Mouse (Mus musculus): ENCODE results near the gene Usp12. TPM values are rescaled to one million over a fixed set of nuclear protein-coding genes. Genes with fewer than 3 reads are reported as not detected.
A peak's percentile ranks its signal among the peaks of the same experiment; 100 is the strongest.

The Usp12 gene
- 14.2 and 16.4 TPM in 2 replicates for total RNA-seq (2015)
- 35.3 and 50.1 TPM in 2 replicates for total RNA-seq (2017)

DNA sequence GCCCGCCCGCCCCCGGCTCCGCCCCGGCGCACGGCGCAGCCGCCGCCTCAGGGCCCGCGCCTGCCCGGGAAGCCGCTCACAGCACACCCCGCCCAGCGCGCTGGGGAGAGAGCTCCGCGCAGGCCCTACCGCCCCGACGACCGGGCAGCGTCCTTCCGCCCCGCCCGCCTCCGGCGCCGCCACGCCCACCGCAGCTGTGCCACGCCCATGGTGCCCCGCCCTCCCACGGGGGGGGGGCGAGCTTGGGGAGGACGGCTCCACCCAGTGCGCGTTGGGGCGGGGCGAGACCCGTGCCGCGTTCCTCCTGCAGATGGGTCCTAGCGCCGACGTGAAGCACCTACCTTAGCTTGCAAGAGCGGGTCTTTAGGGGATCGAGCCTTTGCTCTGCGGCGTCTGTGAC, at the start of gene Usp12:
Usp12 (minus strand) TSS at position 154 of the 400 bp plus-strand sequence.
- ATAC-seq (replicated peaks; ENCODE audit: poor library complexity) = peak; percentile 86

DNA sequence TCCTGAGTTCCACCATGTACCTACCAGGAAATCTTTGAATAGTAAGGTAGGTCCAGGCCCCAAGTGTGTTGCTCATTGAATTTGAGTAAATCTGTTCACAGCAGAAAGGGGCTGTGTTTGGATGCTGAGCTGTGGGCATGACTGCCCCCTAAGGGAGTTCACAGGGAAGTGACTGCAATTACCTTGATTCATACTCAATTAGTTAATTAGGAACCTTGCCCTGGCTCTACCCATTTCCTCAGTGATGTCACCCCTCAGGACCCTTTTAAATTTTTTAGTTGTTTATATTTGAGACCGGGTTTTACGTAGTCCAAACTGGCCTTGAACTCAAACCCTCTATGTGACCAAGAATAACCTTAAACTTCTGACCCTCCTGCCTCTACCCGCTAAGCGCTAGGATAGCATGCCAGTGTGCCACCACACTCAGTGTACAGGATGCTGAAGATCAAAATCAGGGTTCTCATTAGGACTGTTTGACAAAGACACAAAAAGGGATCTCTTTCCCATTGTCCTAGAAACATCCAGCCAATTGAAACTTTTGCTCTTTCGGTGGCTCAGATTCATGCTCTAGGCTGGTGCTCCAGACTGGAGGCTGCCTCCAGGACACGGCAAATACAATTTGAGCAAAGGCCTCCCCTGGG, 49.6 kb upstream of the Usp12 start:
- peak; percentile 49 for ATAC-seq (replicated peaks; ENCODE audit: poor library complexity)

DNA sequence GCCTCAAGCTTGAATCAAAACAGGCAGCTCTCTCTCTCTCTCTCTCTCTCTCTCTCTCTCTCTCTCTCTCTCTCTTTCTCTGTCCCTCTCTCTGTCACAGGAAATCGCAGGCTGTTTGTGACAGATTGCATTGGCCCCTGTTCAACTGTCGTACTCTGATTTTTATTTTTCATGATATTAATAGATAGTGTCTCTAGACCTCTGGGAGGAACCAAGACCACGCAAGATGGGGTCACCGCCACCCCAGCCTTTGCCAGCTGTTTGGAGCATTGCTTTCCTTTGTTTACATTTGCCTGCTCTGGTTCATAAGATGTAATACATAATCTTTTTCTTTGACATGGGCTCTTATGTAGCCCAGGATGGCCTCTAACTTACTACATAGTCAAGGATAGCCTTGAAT, 47.2 kb upstream of the Usp12 start:
- no peak for ATAC-seq (replicated peaks; ENCODE audit: poor library complexity)

DNA sequence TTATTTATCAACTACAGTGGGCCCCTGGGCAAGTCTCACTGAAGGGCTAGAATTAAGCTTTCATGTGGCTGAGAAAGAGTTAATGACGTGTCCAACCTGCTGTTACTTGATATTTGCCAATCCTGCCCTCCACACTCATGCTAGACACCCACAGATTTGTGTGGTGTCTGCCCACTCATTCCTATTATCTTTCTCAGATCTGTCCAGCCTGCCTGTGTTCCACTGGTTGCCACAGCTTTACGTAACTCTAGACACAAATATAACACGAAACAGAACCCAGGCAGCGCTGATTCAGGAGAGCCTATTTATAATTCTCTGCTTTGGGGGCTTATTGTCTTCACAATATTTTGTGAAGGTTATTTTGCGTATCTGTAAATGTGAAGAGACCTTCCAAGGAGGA, 46.5 kb upstream of the Usp12 start:
- ATAC-seq (replicated peaks; ENCODE audit: poor library complexity) = no peak

DNA sequence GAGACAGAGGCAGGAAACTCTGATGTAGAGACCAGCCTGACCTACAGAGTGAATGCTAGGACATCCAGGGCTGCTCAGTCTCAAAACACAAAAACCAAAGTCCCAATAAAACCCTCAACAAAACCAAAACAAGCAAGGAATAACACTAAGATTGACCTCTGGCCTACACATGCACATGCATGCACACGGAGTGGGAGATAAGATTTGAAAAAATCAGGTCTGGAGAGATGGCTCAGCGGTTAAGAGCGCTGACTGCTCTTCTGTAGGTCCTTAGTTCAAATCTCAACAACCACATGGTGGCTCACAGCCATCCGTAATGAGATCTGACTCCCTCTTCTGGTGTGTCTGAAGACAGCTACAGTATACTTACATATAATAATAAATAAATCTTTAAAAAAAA, 45.6 kb upstream of the Usp12 start:
- no peak for ATAC-seq (replicated peaks; ENCODE audit: poor library complexity)

DNA sequence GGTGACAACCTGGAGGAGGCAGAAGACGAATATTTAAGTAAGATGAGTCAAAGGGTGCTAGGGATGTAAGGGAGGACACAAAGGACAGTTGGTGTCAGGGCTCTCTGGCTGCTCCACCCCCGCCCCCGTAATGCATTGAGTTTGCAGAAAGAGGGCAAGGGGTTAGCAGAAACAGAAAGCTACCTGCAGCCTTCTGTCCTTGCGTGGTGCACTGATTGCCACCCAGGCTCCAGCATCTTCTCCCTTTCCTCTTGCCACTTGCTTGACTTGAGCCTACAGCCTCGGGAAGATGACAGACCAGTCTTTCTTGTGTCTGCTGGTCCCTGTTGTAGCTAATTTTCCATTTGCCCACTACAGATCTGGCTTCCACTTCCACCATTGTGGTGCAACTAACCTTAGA, 45.0 kb upstream of the Usp12 start:
- no peak for ATAC-seq (replicated peaks; ENCODE audit: poor library complexity)

DNA sequence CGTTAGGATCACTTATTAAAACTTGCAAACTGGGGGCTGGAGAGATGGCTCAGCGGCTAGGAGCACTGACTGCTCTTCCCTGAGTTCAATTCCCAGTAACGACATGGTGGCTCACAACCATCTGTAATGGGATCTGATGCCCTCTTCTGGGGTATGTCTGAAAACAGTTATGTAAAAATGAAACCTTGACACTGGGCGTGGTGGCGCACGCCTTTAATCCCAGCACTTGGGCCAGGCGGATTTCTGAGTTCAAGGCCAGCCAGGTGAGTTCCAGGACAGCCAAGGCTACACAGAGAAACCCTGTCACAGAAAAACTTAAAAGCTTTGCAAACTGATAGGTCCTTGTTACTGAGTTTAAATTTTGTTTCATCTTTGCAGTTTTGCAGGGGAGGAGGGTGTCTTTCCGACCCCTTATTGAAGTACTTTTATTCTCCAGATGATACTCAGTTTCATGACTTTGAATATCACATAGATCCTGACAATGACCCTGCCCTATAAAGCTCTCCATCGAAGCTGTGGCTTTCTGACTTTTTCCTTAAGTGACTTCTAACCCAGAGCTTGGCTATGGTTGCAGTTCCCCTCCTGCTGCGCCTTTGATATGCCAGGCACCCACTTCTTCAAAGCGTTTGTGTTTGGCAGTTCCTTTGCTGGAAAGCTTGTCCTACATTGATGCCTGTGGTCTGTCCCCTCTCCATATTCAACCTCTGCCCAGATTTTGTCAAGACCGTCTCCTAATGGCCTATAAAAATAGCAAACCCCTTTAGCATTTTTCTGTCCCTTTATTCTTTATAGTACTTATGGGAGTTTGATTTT, 44.2 kb upstream of the Usp12 start:
- ATAC-seq (replicated peaks; ENCODE audit: poor library complexity) = no peak

DNA sequence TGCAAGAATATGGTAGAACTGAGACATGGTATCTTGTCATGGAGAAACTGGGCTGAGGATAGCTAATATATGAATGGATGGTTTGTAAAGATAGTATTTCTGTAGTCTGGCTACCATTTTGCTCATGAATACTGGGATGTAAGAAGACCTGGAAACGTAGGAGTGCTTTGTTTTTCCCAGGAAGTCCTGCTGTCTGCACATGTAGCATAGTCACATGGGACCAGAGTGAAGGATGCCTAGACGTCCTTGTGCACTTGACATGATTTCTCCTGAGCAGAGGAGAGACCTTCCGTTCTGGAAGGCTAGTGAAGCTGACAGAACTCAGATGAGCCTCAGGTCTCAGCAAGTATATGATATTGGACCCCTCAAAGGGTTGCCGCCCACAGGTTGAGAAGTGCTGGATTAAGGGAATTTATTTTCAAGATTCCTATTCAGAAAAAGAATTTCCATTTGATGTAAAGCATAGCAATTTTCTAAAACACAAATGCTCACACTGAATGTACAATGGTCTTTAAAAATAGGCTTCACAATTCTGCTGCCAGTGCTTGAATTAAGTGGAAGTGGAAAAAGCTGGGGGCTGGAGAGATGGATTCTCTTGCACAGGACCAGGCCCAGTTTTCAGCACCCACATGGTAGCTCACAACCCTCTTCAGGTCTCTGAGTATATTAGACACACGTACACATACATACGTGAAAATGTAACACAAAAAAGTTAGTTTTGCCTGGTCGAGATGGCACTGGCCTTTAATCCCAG, 43.3 kb upstream of the Usp12 start:
- ATAC-seq (replicated peaks; ENCODE audit: poor library complexity) = no peak

DNA sequence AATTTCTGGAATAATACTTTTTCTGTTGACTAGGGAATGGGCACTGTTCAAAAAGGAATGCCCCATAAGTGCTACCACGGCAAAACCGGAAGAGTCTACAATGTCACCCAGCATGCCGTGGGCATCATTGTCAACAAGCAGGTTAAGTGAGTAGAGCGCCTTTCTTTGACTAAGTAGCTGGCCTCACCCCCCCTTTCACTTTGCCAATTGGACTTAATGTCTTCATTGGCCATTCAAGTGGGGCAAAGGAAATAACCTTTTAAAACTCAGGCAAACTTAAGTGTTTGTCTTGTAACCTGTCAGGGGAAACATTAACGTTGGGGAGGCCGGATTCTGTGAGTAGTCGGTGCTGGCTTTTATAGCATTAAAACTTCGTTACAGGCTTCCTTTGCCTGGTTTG, 40.2 kb upstream of the Usp12 start:
- ATAC-seq (replicated peaks; ENCODE audit: poor library complexity) = no peak

DNA sequence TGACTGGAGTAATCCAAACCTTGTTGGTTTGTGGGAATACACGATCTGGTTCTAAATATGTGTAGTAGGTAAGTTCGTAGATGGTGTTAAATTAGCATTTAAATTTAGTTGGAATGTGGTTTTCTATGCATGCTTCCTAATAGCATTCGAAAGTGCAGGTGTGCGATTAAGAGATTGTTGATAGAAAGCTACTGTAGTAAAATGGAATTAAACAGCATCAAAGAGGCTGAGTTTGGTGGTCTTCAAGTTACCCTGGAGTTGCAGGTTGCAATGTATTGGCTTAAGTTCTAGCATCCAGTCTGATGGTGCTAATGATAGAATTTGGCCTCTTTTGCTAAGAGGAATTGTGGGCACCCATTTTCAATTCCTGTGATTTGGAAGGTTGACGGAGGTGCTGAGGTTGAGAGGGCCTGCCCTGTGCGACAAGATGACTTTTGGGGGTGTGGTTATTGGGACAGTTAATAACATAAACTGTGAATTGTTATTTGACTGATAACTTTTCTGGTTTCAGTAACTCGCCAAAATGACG, 38.9 kb upstream of the Usp12 start:
- ATAC-seq (replicated peaks; ENCODE audit: poor library complexity) = no peak

DNA sequence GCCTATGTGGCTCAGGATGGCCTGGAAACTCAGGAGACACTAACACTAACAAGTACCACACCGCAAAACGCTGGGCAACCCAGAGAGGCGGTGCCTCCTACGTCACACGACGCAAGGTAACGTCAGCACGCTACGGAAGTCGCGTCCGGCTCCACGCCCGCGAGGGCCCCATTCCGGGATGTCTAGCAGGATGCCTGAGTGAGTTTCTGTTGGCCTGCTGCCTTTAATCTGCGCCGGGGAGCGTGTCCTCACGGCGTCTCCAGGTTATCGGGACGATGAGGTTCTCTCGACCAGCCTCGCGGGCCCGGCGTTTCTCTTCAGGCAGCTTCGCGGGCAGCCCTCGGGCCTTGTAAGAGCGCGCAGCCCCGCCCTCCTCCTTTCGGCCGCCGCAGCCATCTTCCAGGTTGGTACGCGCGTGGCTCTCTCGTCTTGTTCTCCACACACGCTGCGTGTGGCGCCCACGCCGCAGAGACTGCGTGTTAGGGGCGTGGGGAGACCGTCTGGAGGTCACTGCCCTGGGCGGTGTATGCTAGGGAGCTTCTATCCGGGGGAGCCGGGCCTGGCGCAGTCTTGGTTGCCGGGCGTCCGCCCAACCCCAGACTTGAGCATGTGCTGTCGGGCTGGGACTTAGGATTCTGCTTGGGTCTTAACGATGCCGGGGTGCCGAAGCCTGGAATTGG, 38.1 kb upstream of the Usp12 start, which contains the start of gene Rpl21:
Rpl21 (plus strand) TSS at position 122 of the 680 bp plus-strand sequence.
- ATAC-seq (replicated peaks; ENCODE audit: poor library complexity) = peak; percentile 77

DNA sequence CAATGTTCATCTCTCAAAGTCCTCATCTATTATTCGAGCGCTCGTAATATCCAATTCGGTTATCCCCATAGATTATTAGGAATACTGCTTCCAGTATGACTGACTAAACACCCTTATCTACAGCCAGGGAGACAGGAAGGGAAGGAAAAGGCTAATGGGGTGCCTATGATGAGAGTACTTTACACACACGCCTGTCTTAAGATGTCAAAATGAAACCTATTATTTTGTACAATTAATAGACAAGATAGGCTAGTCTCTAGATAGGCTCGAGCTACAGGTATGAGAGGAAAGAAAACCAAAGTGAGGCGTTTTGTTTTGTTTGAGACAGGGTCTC, 37.6 kb upstream of the Usp12 start:
- no peak for ATAC-seq (replicated peaks; ENCODE audit: poor library complexity)

DNA sequence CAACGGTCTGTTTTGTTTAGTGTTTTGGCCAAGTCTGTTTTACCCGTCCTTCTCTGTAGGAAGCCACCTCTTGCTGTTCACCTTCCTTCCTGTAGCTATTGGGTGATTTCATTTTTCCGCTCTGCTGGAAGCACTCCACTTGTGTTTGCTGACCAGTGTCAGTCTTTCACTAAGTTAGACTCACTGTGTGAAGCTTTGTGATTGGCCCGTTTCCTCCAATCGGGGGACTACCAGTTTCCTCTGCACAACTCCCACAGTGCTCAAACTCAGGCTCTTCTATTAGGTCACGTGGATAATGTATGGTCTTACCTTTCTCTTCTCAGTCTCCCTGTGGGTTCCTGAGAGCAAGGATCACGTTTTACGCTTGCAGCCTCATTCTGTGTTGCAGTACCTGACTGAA, 34.7 kb upstream of the Usp12 start:
- ATAC-seq (replicated peaks; ENCODE audit: poor library complexity) = peak; percentile 64

DNA sequence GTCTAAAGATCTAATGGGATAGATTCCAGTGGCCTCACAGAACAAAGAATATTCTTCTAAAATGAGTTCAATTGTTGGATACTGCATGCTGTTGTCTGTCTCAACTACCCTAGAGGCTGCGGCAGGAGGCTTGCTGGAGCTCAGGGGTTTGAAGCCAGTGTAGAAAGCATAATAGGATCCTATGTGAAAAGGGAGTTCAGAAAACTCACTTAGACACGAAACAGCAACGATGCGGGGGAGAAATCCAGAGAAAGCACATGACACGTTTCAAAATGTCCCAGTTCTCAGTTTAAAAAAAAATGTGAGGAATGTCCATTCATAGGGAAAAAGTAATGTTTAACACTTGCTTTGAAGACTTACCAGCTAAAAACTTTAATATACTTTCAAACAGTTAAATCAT, 28.2 kb upstream of the Usp12 start:
- ATAC-seq (replicated peaks; ENCODE audit: poor library complexity) = no peak

DNA sequence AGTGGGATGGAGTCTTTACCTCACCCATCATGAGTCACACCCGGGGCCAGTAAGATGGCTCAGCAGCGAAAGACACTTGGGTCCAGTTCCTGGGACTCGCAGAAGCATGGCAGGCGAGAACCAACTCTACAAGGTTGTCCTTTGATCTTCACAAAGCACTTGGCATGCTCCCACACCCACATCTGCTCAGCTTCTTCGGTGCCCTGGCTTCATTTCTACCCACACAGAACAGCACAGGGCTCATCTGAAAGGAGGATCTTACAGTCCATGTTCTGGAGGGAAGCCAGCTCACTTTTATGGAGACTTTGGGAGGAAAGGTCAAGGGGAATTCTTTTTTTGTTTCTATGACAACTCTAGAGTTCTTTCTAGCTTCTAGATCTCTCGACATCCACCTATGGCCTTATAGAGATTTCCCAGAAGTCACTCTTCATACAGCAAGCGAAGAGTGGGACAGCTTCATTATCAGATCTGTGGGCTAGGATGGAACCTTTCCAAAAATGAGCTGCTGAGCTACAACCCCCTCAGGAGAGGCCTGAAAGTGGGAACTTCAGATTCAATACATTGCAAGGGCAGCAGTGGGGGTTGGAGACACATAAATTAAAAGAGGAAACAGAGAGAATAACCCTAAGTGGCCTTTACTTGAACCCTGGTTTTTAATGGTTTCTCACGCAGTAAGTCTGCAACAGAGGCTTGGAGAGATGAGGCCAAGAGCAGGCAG, 24.3 kb upstream of the Usp12 start:
- peak; percentile 51 for ATAC-seq (replicated peaks; ENCODE audit: poor library complexity)

DNA sequence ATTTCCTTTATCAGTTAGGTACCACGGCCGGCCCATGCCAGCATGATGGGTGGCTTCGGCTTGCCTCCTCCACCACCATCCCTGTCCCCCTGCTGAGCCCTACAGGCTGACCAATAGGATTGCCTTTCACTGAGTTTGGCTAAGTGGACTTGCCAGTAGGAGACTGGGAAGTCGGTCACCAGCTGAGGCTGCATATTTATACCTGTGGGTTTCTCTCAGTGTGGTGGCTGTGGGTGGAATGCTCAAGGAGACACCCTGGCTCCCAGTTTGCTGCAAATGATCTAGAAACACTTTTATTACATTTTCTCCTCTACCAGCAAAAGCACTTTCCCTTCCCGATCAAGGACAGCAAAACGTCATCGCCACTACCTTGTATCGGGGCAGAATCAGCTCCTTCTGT, 22.8 kb upstream of the Usp12 start:
- no peak for ATAC-seq (replicated peaks; ENCODE audit: poor library complexity)

DNA sequence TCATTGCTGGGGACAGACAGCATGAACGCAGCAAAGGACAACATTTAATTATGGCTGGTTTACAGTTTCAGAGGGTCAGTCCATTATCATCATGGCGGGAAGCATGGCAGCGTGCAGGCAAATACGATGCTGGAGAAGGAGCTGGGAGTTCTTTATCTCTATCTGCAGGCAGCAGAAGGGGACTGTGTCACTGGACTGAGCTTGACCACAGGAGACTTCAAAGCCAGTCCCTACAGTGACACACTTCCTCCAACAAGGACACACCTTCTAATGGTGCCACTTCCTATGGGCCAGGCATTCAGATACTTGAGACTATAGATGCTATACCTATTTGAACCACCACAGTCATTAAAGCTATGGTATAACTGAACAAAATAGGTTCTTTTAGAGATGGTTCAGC, 20.6 kb upstream of the Usp12 start:
- no peak for ATAC-seq (replicated peaks; ENCODE audit: poor library complexity)

DNA sequence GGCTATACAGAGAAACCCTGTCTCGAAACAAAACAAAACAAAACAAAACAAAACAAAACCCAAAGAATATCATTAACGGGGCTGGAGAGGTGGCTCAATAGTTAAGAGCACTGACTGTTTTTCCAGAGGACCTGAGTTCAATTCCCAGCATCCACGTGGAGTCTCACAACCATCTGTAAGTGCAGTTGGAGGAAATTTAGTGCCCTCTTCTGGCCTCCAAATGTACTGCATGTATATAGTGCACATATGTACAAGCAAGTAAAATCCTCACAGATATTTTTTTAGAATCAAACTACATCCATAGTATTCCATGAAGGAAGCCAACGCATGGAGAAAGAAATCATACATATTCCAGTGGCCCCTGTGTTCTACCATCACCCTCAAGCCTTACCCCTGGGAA, 18.6 kb upstream of the Usp12 start:
- ATAC-seq (replicated peaks; ENCODE audit: poor library complexity) = no peak

DNA sequence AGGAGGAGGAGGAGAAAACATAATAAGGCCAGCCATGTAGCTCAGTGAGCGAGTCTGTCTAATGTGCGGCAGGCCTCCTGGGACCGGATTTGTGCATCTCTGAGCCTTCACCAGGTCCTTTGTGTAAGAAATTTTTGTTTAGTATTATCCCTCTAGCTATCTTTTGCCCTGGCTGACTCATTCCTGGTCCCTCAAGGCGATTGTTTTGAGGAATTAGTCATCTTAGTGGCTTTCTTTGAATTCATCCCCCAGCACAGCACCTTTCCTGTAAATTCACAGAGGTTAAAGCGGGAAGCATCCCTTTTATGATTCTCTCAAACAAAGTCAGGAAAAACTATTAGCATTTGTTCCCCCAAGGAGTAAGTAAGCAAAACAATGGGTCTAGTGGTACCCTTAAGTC, 18.1 kb upstream of the Usp12 start:
- no peak for ATAC-seq (replicated peaks; ENCODE audit: poor library complexity)

DNA sequence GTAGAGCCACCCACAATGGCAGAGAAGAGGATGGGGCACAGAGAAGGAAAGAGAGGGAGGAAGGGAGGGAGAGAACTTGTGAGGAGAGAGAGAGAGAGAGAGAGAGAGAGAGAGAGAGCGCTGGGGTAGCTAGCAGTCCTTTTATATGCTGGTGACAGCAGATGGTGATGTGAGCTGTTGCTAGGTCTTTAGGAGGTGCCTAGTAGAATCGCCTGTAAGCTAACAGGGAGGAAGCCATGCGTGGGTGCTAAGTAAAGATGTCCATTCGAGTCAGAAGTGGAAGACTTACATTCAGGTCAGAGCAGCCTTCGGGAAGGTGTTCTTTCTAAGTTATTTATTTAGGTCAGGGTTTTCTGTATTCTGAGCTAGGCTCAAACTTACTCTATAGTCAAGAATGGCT, 15.1 kb upstream of the Usp12 start:
- no peak for ATAC-seq (replicated peaks; ENCODE audit: poor library complexity)

Data from megakaryocyte progenitor cell, adult 5-6 weeks (primary cell).